Mouse (Mus musculus): ENCODE measurements around the gene Ppp3r2. TPM values are rescaled to one million over a fixed set of nuclear protein-coding genes. Genes with fewer than 3 reads are reported as not detected.

Ppp3r2 gene
- not detected in 2 replicates for total RNA-seq (2014; fragmentation: Nextera tagmentation)
- total RNA-seq (2017) = 0.05 and 0.06 TPM in 2 replicates
- not detected in 2 replicates for polyA plus RNA-seq (2012)

- no peak for TF ChIP-seq GATA2 (IDR thresholded peaks at IDR 0.05; ENCODE audit: borderline replicate concordance, low read depth, low read length)
- no peak for TF ChIP-seq TAL1 (conservative IDR thresholded peaks at IDR 0.05; ENCODE audit: low read depth, low read length)
- TF ChIP-seq POLR2AphosphoS5 (IDR thresholded peaks at IDR 0.05; ENCODE audit: insufficient replicate concordance, low read depth, low read length) = no peak
- no peak for TF ChIP-seq CTCF (IDR thresholded peaks at IDR 0.05; ENCODE audit: low read depth, low read length)
- no peak for TF ChIP-seq GATA1 (IDR thresholded peaks at IDR 0.05; ENCODE audit: borderline replicate concordance, low read length)
- DNase-seq (ENCODE audit: low spot score) (no peak), ATAC-seq (ENCODE audit: extremely low read depth, insufficient number of reproducible peaks, low FRiP score, poor library complexity, severe bottlenecking) (no peak)
- no peaks in the 10 kb centered on the region for H3K9me3 ChIP-seq (replicated peaks)
- no peaks in the 10 kb centered on the region for H3K4me1 ChIP-seq (ENCODE audit: insufficient read depth, low read depth, low read length)
- peaks cover 4% of the 10 kb centered on the region; the same call in 1 of the 2 replicates for H3K27me3 ChIP-seq (ENCODE audit: insufficient read depth, low read length)
- H3K36me3 ChIP-seq (replicated peaks) = no peaks in the 10 kb centered on the region
- H3K4me3 ChIP-seq (ENCODE audit: low read depth, low read length) = no peak within 1 kb of the TSS
Observed at GRCm38 (mm10) chr4:49681812-49682211, at the start of gene Ppp3r2. Ppp3r2 (minus strand) TSS chr4:49682024.

- H3K4me3 ChIP-seq (ENCODE audit: low read depth, low read length) = no peak overlapping the region
- no peak for DNase-seq (ENCODE audit: low spot score)
- no peak for ATAC-seq (ENCODE audit: extremely low read depth, insufficient number of reproducible peaks, low FRiP score, poor library complexity, severe bottlenecking)
- H3K9me3 ChIP-seq (replicated peaks) = no peaks in the 10 kb centered on the region
- no peak for TF ChIP-seq POLR2AphosphoS5 (IDR thresholded peaks at IDR 0.05; ENCODE audit: insufficient replicate concordance, low read depth, low read length)
- TF ChIP-seq CTCF (IDR thresholded peaks at IDR 0.05; ENCODE audit: low read depth, low read length) = no peak
- no peak for TF ChIP-seq TAL1 (conservative IDR thresholded peaks at IDR 0.05; ENCODE audit: low read depth, low read length)
- no peak for TF ChIP-seq GATA1 (IDR thresholded peaks at IDR 0.05; ENCODE audit: borderline replicate concordance, low read length)
- TF ChIP-seq GATA2 (IDR thresholded peaks at IDR 0.05; ENCODE audit: borderline replicate concordance, low read depth, low read length) = no peak
- no peaks in the 10 kb centered on the region for H3K27me3 ChIP-seq (ENCODE audit: insufficient read depth, low read length)
- H3K4me1 ChIP-seq (ENCODE audit: insufficient read depth, low read depth, low read length) = no peaks in the 10 kb centered on the region
- H3K36me3 ChIP-seq (replicated peaks) = no peaks in the 10 kb centered on the region
Observed at GRCm38 (mm10) chr4:49729326-49729725, 47.5 kb upstream of the Ppp3r2 start.

- Histone ChIP-seq H3K4me1 (ENCODE audit: insufficient read depth, low read depth, low read length) (no peaks in the 10 kb centered on the region), H3K4me3 (ENCODE audit: low read depth, low read length) (no peak overlapping the region), H3K36me3 (replicated peaks) (no peaks in the 10 kb centered on the region), H3K27me3 (ENCODE audit: insufficient read depth, low read length) (no peaks in the 10 kb centered on the region), H3K9me3 (replicated peaks) (no peaks in the 10 kb centered on the region)
- no peak for ATAC-seq (ENCODE audit: extremely low read depth, insufficient number of reproducible peaks, low FRiP score, poor library complexity, severe bottlenecking)
- DNase-seq (ENCODE audit: low spot score) = no peak
- TF ChIP-seq GATA1 (IDR thresholded peaks at IDR 0.05; ENCODE audit: borderline replicate concordance, low read length) = no peak
- TF ChIP-seq TAL1 (conservative IDR thresholded peaks at IDR 0.05; ENCODE audit: low read depth, low read length) = no peak
- TF ChIP-seq GATA2 (IDR thresholded peaks at IDR 0.05; ENCODE audit: borderline replicate concordance, low read depth, low read length) = no peak
- no peak for TF ChIP-seq CTCF (IDR thresholded peaks at IDR 0.05; ENCODE audit: low read depth, low read length)
- no peak for TF ChIP-seq POLR2AphosphoS5 (IDR thresholded peaks at IDR 0.05; ENCODE audit: insufficient replicate concordance, low read depth, low read length)
Observed at GRCm38 (mm10) chr4:49723908-49724307, 42.1 kb upstream of the Ppp3r2 start.

- no peaks in the 10 kb centered on the region for H3K9me3 ChIP-seq (replicated peaks)
- ATAC-seq (ENCODE audit: extremely low read depth, insufficient number of reproducible peaks, low FRiP score, poor library complexity, severe bottlenecking) = no peak
- TF ChIP-seq GATA2 (IDR thresholded peaks at IDR 0.05; ENCODE audit: borderline replicate concordance, low read depth, low read length) (no peak), CTCF (IDR thresholded peaks at IDR 0.05; ENCODE audit: low read depth, low read length) (no peak), TAL1 (conservative IDR thresholded peaks at IDR 0.05; ENCODE audit: low read depth, low read length) (no peak), POLR2AphosphoS5 (IDR thresholded peaks at IDR 0.05; ENCODE audit: insufficient replicate concordance, low read depth, low read length) (no peak), GATA1 (IDR thresholded peaks at IDR 0.05; ENCODE audit: borderline replicate concordance, low read length) (no peak)
Observed at GRCm38 (mm10) chr4:49691405-49692194, 9.8 kb upstream of the Ppp3r2 start.

GRCm38 (mm10) chr4:49688594-49689288 lies 6.9 kb upstream of the Ppp3r2 start:
- H3K27me3 ChIP-seq (ENCODE audit: insufficient read depth, low read length) = no peaks in the 10 kb centered on the region; the same call in 1 of the 2 replicates
- ATAC-seq (ENCODE audit: extremely low read depth, insufficient number of reproducible peaks, low FRiP score, poor library complexity, severe bottlenecking) = no peak; the same call in 1 of the 2 replicates
- no peak for TF ChIP-seq TAL1 (conservative IDR thresholded peaks at IDR 0.05; ENCODE audit: low read depth, low read length)
- peak; percentile 16; the same call in 1 of the 2 replicates for TF ChIP-seq CTCF (IDR thresholded peaks at IDR 0.05; ENCODE audit: low read depth, low read length)

More at GRCm38 (mm10) chr4:49691405-49692194, 9.8 kb upstream of the Ppp3r2 start:
- no peaks in the 10 kb centered on the region for H3K4me1 ChIP-seq (ENCODE audit: insufficient read depth, low read depth, low read length)
- H3K27me3 ChIP-seq (ENCODE audit: insufficient read depth, low read length) = no peaks in the 10 kb centered on the region; the same call in 1 of the 2 replicates
- H3K36me3 ChIP-seq (replicated peaks) = no peaks in the 10 kb centered on the region
- no peak overlapping the region for H3K4me3 ChIP-seq (ENCODE audit: low read depth, low read length)
- DNase-seq (ENCODE audit: low spot score) = no peak

More at GRCm38 (mm10) chr4:49688594-49689288, 6.9 kb upstream of the Ppp3r2 start:
- no peaks in the 10 kb centered on the region for H3K4me1 ChIP-seq (ENCODE audit: insufficient read depth, low read depth, low read length)
- DNase-seq (ENCODE audit: low spot score) = peak; percentile 6
- no peak overlapping the region for H3K4me3 ChIP-seq (ENCODE audit: low read depth, low read length)
- H3K36me3 ChIP-seq (replicated peaks) = no peaks in the 10 kb centered on the region
- H3K9me3 ChIP-seq (replicated peaks) = no peaks in the 10 kb centered on the region
